Mouse (Mus musculus) adipocyte (in vitro differentiated cells): ENCODE data around the gene Cdc37.

Experiments used
- DNase-seq: peaks from one replicate; pipeline ENCODE4 v3.0.0-alpha.2; 2016; ENCODE audit warnings: low spot score

The Cdc37 gene

DNA sequence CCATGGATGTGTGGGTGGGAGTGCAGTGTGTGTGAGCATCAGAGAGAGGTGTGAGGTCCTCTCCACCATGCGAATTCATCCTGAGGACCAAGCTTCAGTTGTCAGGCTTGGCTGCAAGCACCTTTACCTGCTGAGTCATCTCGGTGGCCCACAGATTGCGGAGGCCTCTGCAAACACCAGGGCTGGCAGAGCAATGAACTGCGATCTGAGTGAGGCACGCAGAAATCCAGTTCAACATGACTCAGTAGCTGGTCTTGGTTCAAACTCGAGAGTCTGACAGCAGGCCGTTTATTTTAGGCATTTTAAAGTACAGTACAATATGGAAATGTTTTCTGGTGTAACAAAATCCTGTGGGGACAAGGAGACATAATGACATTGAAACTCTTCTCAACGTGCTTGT is 52.0 kb downstream of the Cdc37 start:
- DNase-seq, result no peak

DNA sequence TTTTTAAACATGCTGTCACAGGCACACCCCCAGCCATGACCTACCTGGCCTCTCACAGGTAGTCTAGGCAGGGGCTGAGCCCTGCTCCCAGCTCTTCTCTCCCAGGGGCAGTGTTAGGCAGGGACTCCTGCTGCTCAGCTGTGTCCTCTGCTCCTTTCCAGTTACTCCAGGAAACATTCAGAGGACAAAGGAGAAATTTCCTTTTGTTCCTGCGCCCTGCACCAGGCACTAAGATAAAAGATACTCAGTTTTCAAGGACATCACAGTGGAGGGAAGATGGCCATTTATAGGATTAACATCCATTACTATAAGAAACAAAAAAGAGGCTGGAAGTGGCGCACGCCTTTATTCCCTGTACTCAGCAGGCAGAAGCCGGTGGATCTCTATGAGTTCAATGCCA is 53.8 kb downstream of the Cdc37 start:
- no peak for DNase-seq

DNA sequence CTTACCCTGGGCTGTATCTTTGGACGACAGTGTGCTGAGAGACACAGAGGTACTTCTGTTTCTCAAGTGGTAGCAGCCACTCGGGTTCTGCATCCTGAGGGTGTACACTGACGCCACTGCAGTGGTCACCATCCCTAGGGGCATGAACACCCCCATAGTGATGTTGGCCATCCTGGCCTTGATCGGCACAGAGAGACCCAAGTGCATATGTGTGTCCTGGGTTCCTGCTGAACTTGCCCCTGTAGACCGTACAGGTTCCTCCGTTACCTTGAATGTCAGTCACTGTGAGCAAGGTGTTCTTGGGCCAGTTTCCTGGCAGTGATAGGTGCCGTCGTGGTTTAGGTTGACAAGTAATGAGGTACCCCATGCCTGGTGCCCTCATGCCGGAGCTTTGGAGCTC is 56.4 kb downstream of the Cdc37 start:
- no peak for DNase-seq

DNA sequence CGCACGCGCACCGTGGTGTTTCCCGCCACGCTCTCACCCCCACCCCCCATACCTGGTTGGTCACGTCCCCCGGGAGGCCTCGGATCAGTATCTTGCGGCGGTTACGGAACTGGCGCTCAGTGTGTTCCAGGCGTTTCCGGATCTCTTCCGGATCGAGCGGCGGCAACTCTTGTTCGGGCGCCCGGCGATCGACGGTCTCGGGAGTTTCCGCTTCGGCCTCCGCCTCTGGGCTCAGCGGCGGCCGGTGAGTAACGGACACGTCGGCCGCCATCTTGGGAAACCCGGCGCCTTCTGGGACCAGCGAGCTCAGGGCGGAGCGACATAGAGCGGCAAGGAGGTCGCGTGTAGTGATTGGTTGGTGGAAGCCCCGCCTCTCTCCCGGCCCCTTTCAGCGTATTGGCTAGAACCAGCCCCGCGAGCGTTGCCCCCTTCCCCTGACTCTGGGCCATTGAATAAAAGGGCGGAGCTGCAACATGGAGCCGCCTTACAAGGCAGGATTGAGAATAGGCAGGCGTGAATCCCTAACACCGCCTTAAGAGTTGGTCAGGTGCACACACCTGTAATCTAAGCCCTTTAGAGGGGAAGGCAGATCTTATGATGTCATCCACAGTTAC is 58.0 kb downstream of the Cdc37 start, which contains the start of the genes Gm38431 and Raver1:
Gm38431 (minus strand) TSS at position 291 of the 614 bp plus-strand sequence.
Raver1 (minus strand) TSS at position 302 of the 614 bp plus-strand sequence.
- DNase-seq, result peak; percentile 98

DNA sequence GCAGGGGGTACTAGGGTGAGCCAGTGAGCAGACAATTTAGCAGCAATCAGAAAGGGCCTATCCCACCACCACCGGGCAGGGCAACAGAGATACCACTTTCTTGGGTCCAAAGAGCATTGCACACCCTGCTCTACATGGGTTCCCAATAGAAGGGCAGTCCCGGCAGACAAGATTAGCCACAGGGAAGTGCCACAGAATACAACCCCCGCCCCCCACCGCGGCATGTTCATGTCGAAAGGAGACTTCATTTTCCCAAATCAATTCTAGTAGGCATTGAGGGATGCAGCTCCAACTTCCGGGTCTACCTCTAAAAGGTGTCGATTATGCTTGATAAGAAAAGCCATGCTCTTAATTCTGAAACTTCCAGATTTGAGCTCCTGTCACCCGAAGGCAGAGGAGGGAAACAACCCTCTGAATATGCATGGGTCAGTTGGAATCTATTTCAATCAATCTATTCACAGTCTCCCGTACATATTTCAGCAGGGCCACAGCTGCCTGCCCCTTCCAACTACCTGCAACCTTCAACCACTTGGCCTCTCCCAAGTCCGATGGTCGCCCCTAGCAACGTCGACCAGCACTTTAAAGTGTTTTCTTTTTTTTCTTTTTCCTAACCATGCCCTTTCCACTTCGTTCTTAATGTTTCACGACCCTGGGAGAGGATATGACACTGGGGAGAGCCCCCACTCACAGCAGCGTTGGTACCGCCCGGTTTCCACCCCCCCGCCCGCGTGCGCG is 58.6 kb downstream of the Cdc37 start:
- no peak for DNase-seq

DNA sequence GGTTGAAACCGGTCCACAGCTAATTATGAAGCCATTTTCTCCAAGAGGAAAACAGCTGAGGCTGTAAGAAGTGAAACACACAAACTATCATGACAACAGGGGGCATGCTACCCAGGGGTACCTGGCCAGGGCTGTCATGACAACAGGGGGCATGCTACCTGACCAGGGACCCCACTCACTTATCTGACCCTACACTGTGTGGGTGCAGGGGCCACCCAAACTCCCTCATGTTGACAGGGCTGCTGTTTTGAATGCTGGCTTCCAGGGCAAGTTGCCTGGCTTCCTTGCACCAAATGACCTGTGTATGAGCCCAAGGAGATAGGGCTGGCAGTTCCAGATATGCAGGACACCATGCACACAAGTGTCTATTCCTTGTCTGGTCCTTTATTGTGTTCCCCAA is 59.2 kb downstream of the Cdc37 start:
- no peak for DNase-seq

DNA sequence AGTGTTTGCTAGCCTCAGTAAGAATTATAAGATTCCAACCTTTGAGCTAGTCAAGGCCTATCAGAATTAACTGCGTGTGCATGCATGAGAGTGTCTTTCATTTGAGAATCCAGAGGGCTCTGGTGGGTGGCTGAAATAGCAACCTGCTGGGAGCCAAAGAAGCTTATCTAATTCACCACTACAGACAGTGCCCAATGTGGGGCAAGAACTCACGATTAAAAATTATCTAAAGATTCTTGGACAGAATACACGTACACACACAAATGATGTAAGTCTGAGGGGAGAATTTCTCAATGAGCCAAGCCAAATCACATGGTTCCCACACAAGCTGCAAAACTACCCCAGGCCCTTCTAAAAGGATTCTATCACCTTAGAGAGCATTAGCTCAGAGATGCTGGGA is 66.5 kb downstream of the Cdc37 start:
- no peak for DNase-seq
